Mouse (Mus musculus): ENCODE measurements around the gene Osbpl2. TPM values are rescaled to one million over a fixed set of nuclear protein-coding genes. Genes with fewer than 3 reads are reported as not detected.
A peak's percentile ranks its signal among the peaks of the same experiment; 100 is the strongest.

Gene Osbpl2
- total RNA-seq, 1 experiment from 2014 or later = 36.1 TPM

GRCm38 (mm10) chr2:180202263-180202662 is 83.2 kb downstream of the Osbpl2 start:
- no peak for DNase-seq

- no peak for DNase-seq
These were observed 83.7 kb downstream of the Osbpl2 start for GRCm38 (mm10) chr2:180202805-180203204.

- no peak for DNase-seq
These were observed 85.4 kb downstream of the Osbpl2 start for GRCm38 (mm10) chr2:180204501-180204900.

- DNase-seq = no peak
These were observed 86.2 kb downstream of the Osbpl2 start for GRCm38 (mm10) chr2:180205083-180205955.

GRCm38 (mm10) chr2:180205956-180206280 is 86.8 kb downstream of the Osbpl2 start:
- no peak for DNase-seq

GRCm38 (mm10) chr2:180207840-180208239 is 88.7 kb downstream of the Osbpl2 start:
- peak; percentile 76 for DNase-seq

GRCm38 (mm10) chr2:180208976-180209375 is 89.9 kb downstream of the Osbpl2 start:
- no peak for DNase-seq

- no peak for DNase-seq
These were observed 93.1 kb downstream of the Osbpl2 start for GRCm38 (mm10) chr2:180212255-180212654.

Small RNA genes within 50 kb of the gene (microRNA-seq; reads per million reads assigned to microRNA genes)
- 0 reads per million in 2 experiments for gene Mir7005

Other genes with a start within 250 kb of the Osbpl2 start
- gene Taf4, start 142.7 kb upstream of the Osbpl2 start, total RNA-seq (2021) = 20.7 and 21.6 TPM in 2 replicates
- gene Lsm14b, start 94.3 kb upstream of the Osbpl2 start, total RNA-seq (2021) = 36.0 and 36.8 TPM in 2 replicates
- 225 and 229 TPM in 2 replicates for gene Psma7, start 76.9 kb upstream of the Osbpl2 start, total RNA-seq (2021)
- gene Ss18l1, start 76.8 kb upstream of the Osbpl2 start, total RNA-seq (2021) = 7.0 and 7.5 TPM in 2 replicates
- 14.6 and 17.9 TPM in 2 replicates for gene Mtg2, start 48.7 kb upstream of the Osbpl2 start, total RNA-seq (2021)
- gene Hrh3, start 14.8 kb upstream of the Osbpl2 start, total RNA-seq (2021) = 0.41 TPM in 1 of 2 replicates, not detected in the other
- gene Adrm1, start 52.2 kb downstream of the Osbpl2 start, total RNA-seq (2021) = 126 and 130 TPM in 2 replicates
- gene Lama5, start 106.6 kb downstream of the Osbpl2 start, total RNA-seq (2021) = 48.7 and 55.1 TPM in 2 replicates
- 787 and 921 TPM in 2 replicates for gene Rps21, start 138.1 kb downstream of the Osbpl2 start, total RNA-seq (2021)
- gene Cables2, start 154.2 kb downstream of the Osbpl2 start, total RNA-seq (2021) = 17.8 and 18.4 TPM in 2 replicates
- gene Rbbp8nl, start 170.6 kb downstream of the Osbpl2 start, total RNA-seq (2021) = not detected in 2 replicates
- gene Gata5, start 215.4 kb downstream of the Osbpl2 start, total RNA-seq (2021) = 0.15 and 0.26 TPM in 2 replicates